Mouse (Mus musculus) ES-E14 (cell line): ENCODE measurements around the gene Arhgef25. TPM values are rescaled to one million over a fixed set of nuclear protein-coding genes. Genes with fewer than 3 reads are reported as not detected.

Experiments used
- DNase-seq: peaks from one replicate; pipeline ENCODE4 v3.0.0-alpha.2; 2013; ENCODE audit warnings: low read depth, low spot score
- H3K27ac ChIP-seq: 2 replicates; pipeline ENCODE4 v1.5.1; 2012; ENCODE audit warnings: low read depth, mild to moderate bottlenecking, low read length, moderate library complexity, mixed read lengths; ENCODE audit not compliant: poor library complexity, insufficient read depth, severe bottlenecking
- H3K36me3 ChIP-seq: 2 replicates; pipeline ENCODE4 v1.6.1; 2012; ENCODE audit warnings: mild to moderate bottlenecking, low read length, moderate library complexity, mixed read lengths; ENCODE audit not compliant: control insufficient read depth, poor library complexity, insufficient read depth, severe bottlenecking
- H3K4me1 ChIP-seq, 2 experiments: fragments of 150-350 bp in 1 of 2; sonication (generic) in 1 of 2; 2 replicates each; pipeline ENCODE4 v1.6.1; 2012; ENCODE audit warnings: low read length in 2 of 2, mild to moderate bottlenecking in 1 of 2, mixed read lengths in 1 of 2; ENCODE audit not compliant: control insufficient read depth in 2 of 2, insufficient read depth in 2 of 2, poor library complexity in 1 of 2
- H3K4me3 ChIP-seq, 2 experiments: fragments of 150-350 bp in 1 of 2; sonication (generic) in 1 of 2; 2 replicates each; pipeline ENCODE4 v1.5.1; 2012; ENCODE audit warnings: low read length in 2 of 2, low read depth in 1 of 2, mild to moderate bottlenecking in 1 of 2, mixed read lengths in 1 of 2; ENCODE audit not compliant: insufficient read depth in 1 of 2, poor library complexity in 1 of 2, severe bottlenecking in 1 of 2
- H3K9ac ChIP-seq: 2 replicates; pipeline ENCODE4 v1.6.1; 2012; ENCODE audit warnings: low read depth, mild to moderate bottlenecking, low read length, mixed read lengths; ENCODE audit not compliant: poor library complexity, insufficient read depth, severe bottlenecking
- H3K9me3 ChIP-seq: fragments of 150-350 bp; sonication (generic); 2 replicates; pipeline ENCODE4 v1.6.1; 2012; ENCODE audit warnings: low read depth, mild to moderate bottlenecking, low read length; ENCODE audit not compliant: control insufficient read depth, insufficient read depth
- CHD2 ChIP-seq: IDR thresholded peaks from 2 replicates; pipeline ENCODE4 v1.6.1; 2014; ENCODE audit warnings: mild to moderate bottlenecking, low read depth, low read length, inconsistent platforms
- HCFC1 ChIP-seq: IDR thresholded peaks from 2 replicates; pipeline ENCODE4 v1.6.1; 2012; ENCODE audit warnings: low read length, inconsistent platforms, borderline replicate concordance; ENCODE audit not compliant: insufficient read depth
- MAFK ChIP-seq: IDR thresholded peaks from 2 replicates; pipeline ENCODE4 v1.6.1; 2014; ENCODE audit warnings: mild to moderate bottlenecking, low read depth, low read length, inconsistent platforms; ENCODE audit not compliant: insufficient read depth
- ZC3H11A ChIP-seq: IDR thresholded peaks from 2 replicates; pipeline ENCODE4 v1.6.1; 2012; ENCODE audit warnings: low read depth, mild to moderate bottlenecking, inconsistent platforms, low read length, borderline replicate concordance
- ZNF384 ChIP-seq: IDR thresholded peaks from 2 replicates; pipeline ENCODE4 v1.6.1; 2012; ENCODE audit warnings: low read depth, low read length, inconsistent platforms
- in situ Hi-C, 2 experiments: fragments of 600-800 bp; cut with MboI; formaldehyde crosslinking; loops; one replicate each; pipeline ENCODE4 v1.15.1; 2025; ENCODE audit warnings: low sequenced_read_pairs in 2 of 2, inconsistent platforms in 1 of 2; ENCODE audit not compliant: unreplicated experiment in 2 of 2
- total RNA-seq: library from RNA; depleted of rRNA; stranded (reverse); fragments of 300-350 nt; gene quantifications from 2 replicates; pipeline ENCODE4 v1.2.3, GENCODE M21; 2012

The Arhgef25 gene
- total RNA-seq, 1 experiment: 39.2 TPM

DNA sequence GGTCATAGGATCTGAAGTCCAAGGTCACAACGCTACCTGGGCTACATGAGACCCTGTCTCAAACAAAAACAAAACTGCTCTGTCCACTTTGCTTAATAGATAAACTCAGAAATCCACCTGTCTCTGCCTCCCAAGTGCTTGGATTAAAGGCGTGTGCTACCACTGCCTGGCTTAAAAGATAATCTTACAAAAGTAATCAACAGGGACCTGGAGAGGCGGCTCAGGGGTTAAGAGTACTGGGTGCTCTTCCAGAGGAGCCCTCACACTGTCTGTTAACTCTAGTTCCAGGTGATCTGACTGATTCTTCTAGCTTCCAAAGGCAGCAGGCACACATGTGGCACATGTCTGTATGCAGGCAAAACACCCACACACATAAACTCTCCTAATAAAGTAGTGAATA is 13.2 kb upstream of the Arhgef25 start:
- peaks cover 49% of the 10 kb centered on the region; the same call in 1 of the 2 replicates for H3K36me3 ChIP-seq
- in situ Hi-C loops: no loop called here

DNA sequence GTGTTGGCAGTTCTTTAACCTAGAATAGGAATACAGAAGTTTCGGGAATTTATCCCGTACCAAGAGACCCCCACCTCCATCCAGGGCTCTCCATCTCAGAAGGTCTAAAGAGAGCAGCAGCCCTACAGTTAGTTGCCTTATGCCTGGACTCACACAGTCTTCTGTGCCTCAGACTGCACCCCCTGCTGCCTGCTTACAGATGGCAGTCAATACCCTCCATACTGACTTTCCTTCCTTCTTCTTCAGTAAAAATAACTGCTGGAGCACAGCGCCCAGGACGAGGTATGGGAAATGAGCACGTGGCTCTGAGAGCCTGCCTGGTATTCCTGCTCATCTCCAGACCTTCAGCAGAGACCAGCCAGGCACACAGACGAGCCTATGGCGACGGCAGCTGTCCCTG is 10.4 kb upstream of the Arhgef25 start:
- TF ChIP-seq ZC3H11A (no peak), HCFC1 (no peak), ZNF384 (no peak), MAFK (no peak), CHD2 (no peak)
- DNase-seq: no peak
- H3K4me3 ChIP-seq: no peak overlapping the region
- H3K27ac ChIP-seq: no peak overlapping the region
- H3K9ac ChIP-seq: no peak overlapping the region
- in situ Hi-C loops: no loop called here
- peaks cover 34% of the 10 kb centered on the region; the same call in 1 of the 2 replicates for H3K36me3 ChIP-seq
- H3K4me1 ChIP-seq: peaks cover 4 to 8% of the 10 kb centered on the region in 2 experiments; a peak in 3 of 4 replicates
- no peaks in the 10 kb centered on the region for H3K9me3 ChIP-seq

More for the DNA sequence above, 13.2 kb upstream of the Arhgef25 start:
- no peaks in the 10 kb centered on the region for H3K9me3 ChIP-seq
- H3K27ac ChIP-seq: no peak overlapping the region
- H3K4me1 ChIP-seq: peaks cover 0 to 5% of the 10 kb centered on the region in 2 experiments; a peak in 1 of 4 replicates
- no peak overlapping the region for H3K4me3 ChIP-seq
- no peak overlapping the region for H3K9ac ChIP-seq
- DNase-seq: no peak
- TF ChIP-seq HCFC1 (no peak), CHD2 (no peak), ZC3H11A (no peak), MAFK (no peak), ZNF384 (no peak)

DNA sequence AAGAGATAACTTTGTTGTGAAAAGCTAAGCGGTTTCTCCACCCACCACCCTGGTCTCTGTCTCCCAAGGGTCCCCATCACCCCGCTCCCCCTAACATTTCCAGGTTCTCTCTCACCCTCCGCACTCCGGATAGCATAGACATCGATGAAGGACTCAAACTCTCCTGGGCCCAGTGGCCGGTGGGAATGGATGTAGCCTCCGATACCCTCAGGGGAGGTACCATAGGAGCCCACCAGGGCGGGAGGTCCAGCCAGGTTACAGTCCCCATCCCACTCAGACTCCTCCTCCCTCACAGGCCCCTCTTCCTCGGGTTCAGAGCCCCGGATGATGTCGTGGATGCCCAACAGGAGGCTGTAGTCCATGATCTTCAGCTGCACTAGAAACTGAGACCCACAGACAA is 9.6 kb upstream of the Arhgef25 start:
- no peaks in the 10 kb centered on the region for H3K9me3 ChIP-seq

DNA sequence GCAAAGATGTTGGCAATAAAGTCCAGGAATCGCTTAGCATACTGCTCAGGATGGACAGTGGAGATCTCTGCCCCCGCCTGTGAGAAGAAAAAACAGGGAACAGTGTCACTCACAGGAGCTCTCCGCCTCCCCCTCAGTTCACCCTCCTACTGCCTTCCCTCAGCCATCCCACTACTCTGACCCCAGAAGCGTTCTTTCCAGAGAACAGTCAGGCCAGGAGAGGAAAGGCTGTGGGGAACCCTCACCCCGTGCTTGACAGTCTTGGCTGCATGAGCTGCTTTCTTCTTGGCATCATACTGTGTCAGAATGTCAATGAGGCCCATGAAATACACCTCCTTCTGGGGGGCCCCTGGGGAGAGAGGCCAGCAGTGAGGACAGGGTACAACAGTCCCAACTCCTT is 9.2 kb upstream of the Arhgef25 start:
- in situ Hi-C loops: no loop called here
- H3K27ac ChIP-seq: no peak overlapping the region
- no peak overlapping the region for H3K4me3 ChIP-seq
- H3K4me1 ChIP-seq: peaks cover 7 to 11% of the 10 kb centered on the region in 2 experiments
- no peaks in the 10 kb centered on the region for H3K9me3 ChIP-seq
- no peak overlapping the region for H3K9ac ChIP-seq
- H3K36me3 ChIP-seq: peaks cover 31% of the 10 kb centered on the region; the same call in 1 of the 2 replicates
- no peak for TF ChIP-seq HCFC1
- no peak for TF ChIP-seq MAFK
- no peak for TF ChIP-seq ZC3H11A
- TF ChIP-seq ZNF384: no peak
- DNase-seq: no peak

More for the DNA sequence above, 9.6 kb upstream of the Arhgef25 start:
- H3K27ac ChIP-seq: no peak overlapping the region
- TF ChIP-seq ZC3H11A (no peak), CHD2 (no peak), HCFC1 (no peak), ZNF384 (no peak), MAFK (no peak)
- no peak for DNase-seq
- H3K4me1 ChIP-seq: peaks cover 7 to 8% of the 10 kb centered on the region in 2 experiments
- H3K36me3 ChIP-seq: peaks cover 31% of the 10 kb centered on the region; the same call in 1 of the 2 replicates
- no peak overlapping the region for H3K9ac ChIP-seq
- in situ Hi-C loops: no loop called here
- H3K4me3 ChIP-seq: no peak overlapping the region

DNA sequence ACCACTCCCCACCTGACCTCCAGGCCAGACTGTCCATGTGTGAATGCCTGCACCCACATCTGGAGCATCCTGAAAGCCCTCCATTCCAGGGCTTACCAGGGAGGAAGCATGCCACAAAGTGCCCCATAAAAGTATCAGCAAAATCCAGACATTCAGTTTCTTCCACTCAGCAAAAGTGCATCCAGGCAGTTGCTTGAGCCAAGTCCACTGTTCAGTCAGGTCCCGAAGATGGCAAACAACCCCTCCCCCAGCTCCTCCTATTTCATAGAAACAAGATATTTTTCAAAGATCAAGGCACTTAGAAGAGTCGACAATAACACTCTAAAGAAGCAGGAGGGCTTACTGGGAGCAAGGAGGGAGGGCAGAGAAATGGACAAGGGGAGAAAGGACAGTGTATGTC is 8.6 kb upstream of the Arhgef25 start:
- DNase-seq: no peak
- TF ChIP-seq ZC3H11A (no peak), CHD2 (no peak), HCFC1 (no peak), ZNF384 (no peak), MAFK (no peak)
- no peaks in the 10 kb centered on the region for H3K9me3 ChIP-seq
- no peak overlapping the region for H3K4me3 ChIP-seq
- in situ Hi-C loops: no loop called here
- H3K36me3 ChIP-seq: peaks cover 28% of the 10 kb centered on the region; the same call in 1 of the 2 replicates
- no peak overlapping the region for H3K27ac ChIP-seq
- H3K9ac ChIP-seq: no peak overlapping the region
- peaks cover 7 to 11% of the 10 kb centered on the region in 2 experiments for H3K4me1 ChIP-seq
